Mouse (Mus musculus) hindbrain, embryonic 15.5 days (tissue): ENCODE measurements at regions not wholly inside any gene's neighbourhood (a gene's known extent, or its start where the extent isn't known, plus 50 kb on each side); places are given as distances from the start of the nearest gene placed in this dataset.

Experiments
- ATAC-seq: fragments of 200-750 bp; cut with Nextera tagmentation; 2 replicates; pipeline ENCODE4 v1.8.0; 2017; ENCODE audit warnings: low read depth, moderate number of reproducible peaks, moderate TSS enrichment; ENCODE audit not compliant: low FRiP score
- H3K27ac ChIP-seq: fragments of 300-500 bp; sonication (generic); replicated peaks from 2 replicates; pipeline ENCODE4 v1.5.1; 2015; ENCODE audit warnings: mild to moderate bottlenecking, inconsistent platforms
- H3K27me3 ChIP-seq: fragments of 300-500 bp; sonication (generic); 2 replicates; pipeline ENCODE4 v1.6.1; 2015; ENCODE audit warnings: control low read depth, inconsistent platforms
- H3K36me3 ChIP-seq: fragments of 300-500 bp; sonication (generic); 2 replicates; pipeline ENCODE4 v1.6.1; 2015; ENCODE audit warnings: control low read depth, inconsistent platforms
- H3K4me1 ChIP-seq: fragments of 300-500 bp; sonication (generic); replicated peaks from 2 replicates; pipeline ENCODE4 v1.6.1; 2015; ENCODE audit warnings: control low read depth, inconsistent platforms
- H3K4me2 ChIP-seq: fragments of 300-500 bp; sonication (generic); 2 replicates; pipeline ENCODE4 v1.6.1; 2015; ENCODE audit warnings: moderate library complexity, mild to moderate bottlenecking, inconsistent platforms
- H3K4me3 ChIP-seq: fragments of 300-500 bp; sonication (generic); 2 replicates; pipeline ENCODE4 v1.5.1; 2015; ENCODE audit warnings: mild to moderate bottlenecking, inconsistent platforms
- H3K9ac ChIP-seq: fragments of 300-500 bp; sonication (generic); 2 replicates; pipeline ENCODE4 v1.6.1; 2015; ENCODE audit warnings: inconsistent platforms
- H3K9me3 ChIP-seq: fragments of 300-500 bp; sonication (generic); 2 replicates; pipeline ENCODE4 v1.6.1; 2016; ENCODE audit warnings: control low read depth, inconsistent platforms
- WGBS: fragments of 180-500 bp; shearing (Covaris S2); methylation state at CpG from one replicate; pipeline ENCODE4 v1.1.7; 2015; 5-methylcytosine and 5-hydroxymethylcytosine counted together

DNA sequence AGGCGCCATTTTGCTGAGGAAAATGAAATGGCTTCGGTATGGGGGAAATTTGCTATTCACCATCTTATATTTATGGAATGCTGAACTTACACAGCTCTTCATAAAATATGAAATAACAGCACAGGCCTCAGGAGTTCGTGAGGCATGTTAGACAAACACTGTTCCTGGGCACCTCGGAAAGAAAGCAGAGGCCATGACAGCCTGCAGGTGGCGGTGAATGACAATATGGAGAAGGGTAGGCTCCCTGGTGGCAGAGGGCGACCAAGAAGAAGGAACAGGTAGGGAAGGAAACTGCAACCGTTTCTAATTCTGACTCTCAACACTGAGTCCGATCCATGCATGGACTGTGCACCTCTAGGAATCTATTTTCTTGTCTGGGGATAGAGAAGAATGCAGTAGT, 553.6 kb upstream of the Tmpo start:
- Histone ChIP-seq H3K9me3 (no peaks in the 10 kb centered on the region), H3K9ac (no peak overlapping the region), H3K27me3 (no peaks in the 10 kb centered on the region), H3K36me3 (no peaks in the 10 kb centered on the region), H3K4me2 (no peak overlapping the region), H3K27ac (peak overlapping the region; percentile 20; the same call in 1 of the 2 replicates), H3K4me3 (no peak overlapping the region), H3K4me1 (peaks cover 7% of the 10 kb centered on the region; the same call in 1 of the 2 replicates)
- WGBS: 73% methylated on average over 8 of the region's 8 CpGs
- no peak for ATAC-seq

DNA sequence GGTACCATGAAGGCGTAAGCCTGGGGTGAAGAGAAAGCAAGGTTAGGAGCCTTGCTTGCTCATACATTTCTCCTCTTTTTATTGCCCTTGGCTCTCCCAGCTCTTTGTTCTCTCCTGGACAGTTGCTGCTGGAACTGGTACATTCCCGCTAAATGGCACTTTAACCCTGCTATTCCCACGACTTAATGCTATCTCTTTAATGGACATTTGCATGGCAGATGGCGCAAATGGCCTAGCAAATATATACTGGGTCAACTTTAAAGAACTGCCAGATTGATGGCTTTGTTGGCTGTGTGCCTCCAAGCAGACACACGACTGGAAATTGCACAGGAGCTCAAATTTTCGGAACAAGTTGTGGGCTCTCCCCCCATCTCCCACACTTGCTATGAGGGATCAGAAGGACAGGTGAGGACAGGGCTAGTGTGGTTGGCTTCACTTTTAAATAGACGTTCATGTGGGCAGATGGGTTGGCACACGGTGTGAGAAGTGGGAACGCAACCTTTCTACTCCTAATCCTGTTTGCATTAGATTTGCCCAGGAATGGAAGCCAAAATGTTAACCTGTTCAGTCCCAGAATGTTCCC, 551.0 kb upstream of the Tmpo start:
- Histone ChIP-seq H3K27me3 (no peaks in the 10 kb centered on the region), H3K27ac (no peak overlapping the region), H3K36me3 (no peaks in the 10 kb centered on the region), H3K9me3 (no peaks in the 10 kb centered on the region), H3K4me1 (peaks cover 7% of the 10 kb centered on the region; the same call in 1 of the 2 replicates), H3K9ac (no peak overlapping the region), H3K4me2 (no peak overlapping the region), H3K4me3 (no peak overlapping the region)
- 54% methylated on average over 9 of the region's 9 CpGs for WGBS
- ATAC-seq: 0 out of 2 replicates have a peak, but pooled peaks have one; percentile 51

DNA sequence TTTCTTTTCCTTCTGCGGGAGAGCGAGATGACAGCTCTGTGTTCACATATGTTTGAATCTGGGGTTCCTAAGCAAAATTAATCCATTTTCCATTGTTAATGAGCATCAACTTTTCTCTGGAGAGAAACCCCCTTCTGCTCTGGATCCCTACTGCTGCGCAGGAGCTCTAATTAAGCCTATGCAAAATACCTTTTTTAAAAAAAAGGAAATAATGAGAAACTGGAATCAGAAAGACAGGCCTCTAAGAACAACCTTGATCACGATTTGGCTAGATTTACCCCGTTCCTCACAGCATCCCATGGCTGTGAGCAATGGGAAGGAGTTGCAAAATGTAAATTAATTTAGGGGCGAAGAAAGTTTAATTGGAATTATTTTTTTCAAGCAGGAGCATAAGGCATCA, 548.9 kb upstream of the Tmpo start:
- Histone ChIP-seq H3K9me3 (no peaks in the 10 kb centered on the region), H3K4me2 (no peak overlapping the region), H3K4me1 (peaks cover 5% of the 10 kb centered on the region; the same call in 1 of the 2 replicates), H3K27me3 (no peaks in the 10 kb centered on the region), H3K9ac (no peak overlapping the region), H3K36me3 (no peaks in the 10 kb centered on the region), H3K27ac (no peak overlapping the region), H3K4me3 (no peak overlapping the region)
- WGBS: 60% methylated on average over 6 of the region's 6 CpGs
- ATAC-seq: no peak

DNA sequence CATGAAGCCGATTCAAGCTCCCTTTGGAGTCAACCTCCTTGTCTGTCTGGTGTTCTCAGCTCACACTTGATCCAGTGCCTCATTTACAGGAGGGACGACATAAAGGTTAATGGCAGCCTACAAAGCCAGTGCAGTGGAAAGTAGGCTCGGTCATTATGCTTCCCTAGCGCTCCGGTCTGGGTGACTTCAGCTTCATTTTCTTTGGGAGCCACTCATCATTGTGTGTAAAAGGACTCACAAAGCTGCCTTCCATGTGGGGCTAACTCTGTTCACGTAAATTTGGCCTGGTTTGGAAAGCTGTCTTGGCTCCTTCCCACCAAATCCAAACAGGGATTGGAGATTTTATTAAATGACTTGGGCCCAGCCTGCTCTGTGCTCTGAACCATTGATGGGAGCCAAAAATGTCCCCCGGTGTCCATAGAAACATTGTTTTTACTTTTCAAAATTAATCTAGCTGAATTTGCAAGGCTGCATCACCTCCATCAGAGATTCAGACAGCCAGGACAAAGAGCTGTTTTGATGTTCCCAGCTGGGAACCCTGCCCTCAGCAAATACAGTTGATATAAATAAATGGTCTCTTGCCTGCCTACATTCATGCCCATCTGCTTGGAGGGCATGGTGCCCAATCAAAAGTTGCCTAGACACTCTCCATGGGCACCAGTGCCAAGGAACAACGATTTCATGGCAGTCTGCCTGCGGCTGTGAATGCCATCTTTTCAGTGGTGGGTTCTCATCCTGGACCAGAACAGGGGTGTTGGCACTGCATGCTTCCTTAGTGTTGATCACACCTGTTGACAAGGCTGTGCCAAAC, 538.7 kb upstream of the Tmpo start:
- no peak overlapping the region for H3K4me2 ChIP-seq
- H3K9ac ChIP-seq: no peak overlapping the region
- peaks cover 5% of the 10 kb centered on the region; the same call in 1 of the 2 replicates for H3K4me1 ChIP-seq
- no peaks in the 10 kb centered on the region for H3K27me3 ChIP-seq
- H3K27ac ChIP-seq: peak overlapping the region; percentile 55
- no peaks in the 10 kb centered on the region for H3K9me3 ChIP-seq
- H3K36me3 ChIP-seq: no peaks in the 10 kb centered on the region
- peak; percentile 97 for ATAC-seq
- H3K4me3 ChIP-seq: no peak overlapping the region
- WGBS: 50% methylated on average over 9 of the region's 9 CpGs

DNA sequence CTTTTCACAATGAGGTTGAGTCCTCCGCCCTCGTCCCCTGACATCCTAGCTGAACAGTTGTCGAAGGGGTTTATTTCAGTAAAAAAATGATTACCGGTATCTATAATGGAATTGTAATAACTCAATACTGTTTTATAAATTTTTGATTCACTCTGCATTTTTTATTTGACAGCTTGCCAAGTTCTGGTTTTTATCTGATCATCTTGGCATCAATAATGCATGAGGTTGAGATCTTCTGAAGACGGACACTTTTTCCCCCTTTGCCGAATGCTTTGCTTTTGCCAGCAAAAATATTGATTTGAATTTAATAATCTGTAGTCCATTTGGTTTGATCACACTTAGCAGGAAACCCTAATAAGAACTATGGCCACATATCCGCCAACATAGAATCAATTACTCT, 535.5 kb upstream of the Tmpo start:
- peaks cover 5% of the 10 kb centered on the region for H3K4me1 ChIP-seq
- WGBS: 52% methylated on average over 7 of the region's 7 CpGs
- H3K9me3 ChIP-seq: no peaks in the 10 kb centered on the region
- no peak for ATAC-seq
- H3K27me3 ChIP-seq: no peaks in the 10 kb centered on the region
- H3K9ac ChIP-seq: no peak overlapping the region
- H3K4me3 ChIP-seq: no peak overlapping the region
- no peak overlapping the region for H3K27ac ChIP-seq
- H3K4me2 ChIP-seq: no peak overlapping the region
- H3K36me3 ChIP-seq: no peaks in the 10 kb centered on the region

DNA sequence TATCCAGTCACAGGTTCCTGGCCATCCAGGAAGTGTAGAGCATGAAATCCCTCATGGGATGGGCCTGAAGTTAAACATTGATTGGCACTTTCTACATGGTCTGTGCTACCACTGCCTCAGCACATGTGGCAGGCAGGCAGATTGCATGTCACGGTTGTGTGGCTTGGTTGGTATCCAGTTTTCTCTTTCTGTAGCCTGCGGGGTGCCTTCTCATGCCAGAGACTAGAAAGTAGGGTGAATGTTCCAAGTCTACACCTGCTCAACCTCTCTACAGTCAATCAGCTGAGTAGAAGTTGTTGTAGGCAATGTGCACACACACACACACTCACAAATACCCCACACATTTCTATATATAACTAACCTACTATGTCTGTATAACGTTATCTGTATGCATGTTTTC, 533.5 kb upstream of the Tmpo start:
- H3K9ac ChIP-seq: no peak overlapping the region
- H3K27ac ChIP-seq: no peak overlapping the region
- H3K4me2 ChIP-seq: no peak overlapping the region
- ATAC-seq: 0 out of 2 replicates have a peak, but pooled peaks have one; percentile 42
- H3K36me3 ChIP-seq: no peaks in the 10 kb centered on the region
- no peak overlapping the region for H3K4me3 ChIP-seq
- WGBS: 61% methylated on average over 3 of the region's 3 CpGs
- no peaks in the 10 kb centered on the region; the same call in 1 of the 2 replicates for H3K9me3 ChIP-seq
- H3K27me3 ChIP-seq: no peaks in the 10 kb centered on the region
- H3K4me1 ChIP-seq: peaks cover 5% of the 10 kb centered on the region

DNA sequence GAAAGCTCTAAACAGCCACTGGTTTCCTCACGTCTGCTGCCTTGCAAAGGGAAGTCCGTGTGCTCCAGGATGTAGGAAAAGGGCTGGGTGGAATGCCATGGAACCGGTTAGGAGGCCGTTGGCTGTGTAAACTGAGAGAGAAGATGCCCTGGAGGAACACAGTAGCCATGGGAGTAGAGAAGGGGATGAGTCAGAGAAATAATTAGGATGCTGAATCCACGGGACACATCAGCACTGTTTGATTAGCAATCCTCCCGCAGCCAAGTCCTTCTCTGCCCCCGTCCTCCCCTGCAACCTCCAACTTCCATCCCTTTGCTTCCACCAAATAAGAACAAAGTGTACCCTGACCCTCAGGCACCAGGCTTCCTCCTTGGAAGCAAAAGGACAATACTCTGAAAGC, 532.4 kb upstream of the Tmpo start:
- H3K27ac ChIP-seq: no peak overlapping the region
- H3K4me2 ChIP-seq: no peak overlapping the region
- H3K9ac ChIP-seq: no peak overlapping the region
- peaks cover 5% of the 10 kb centered on the region for H3K4me1 ChIP-seq
- no peak overlapping the region for H3K4me3 ChIP-seq
- WGBS: 41% methylated on average over 7 of the region's 7 CpGs
- no peaks in the 10 kb centered on the region for H3K36me3 ChIP-seq
- H3K27me3 ChIP-seq: no peaks in the 10 kb centered on the region
- no peak for ATAC-seq
- H3K9me3 ChIP-seq: no peaks in the 10 kb centered on the region; the same call in 1 of the 2 replicates

DNA sequence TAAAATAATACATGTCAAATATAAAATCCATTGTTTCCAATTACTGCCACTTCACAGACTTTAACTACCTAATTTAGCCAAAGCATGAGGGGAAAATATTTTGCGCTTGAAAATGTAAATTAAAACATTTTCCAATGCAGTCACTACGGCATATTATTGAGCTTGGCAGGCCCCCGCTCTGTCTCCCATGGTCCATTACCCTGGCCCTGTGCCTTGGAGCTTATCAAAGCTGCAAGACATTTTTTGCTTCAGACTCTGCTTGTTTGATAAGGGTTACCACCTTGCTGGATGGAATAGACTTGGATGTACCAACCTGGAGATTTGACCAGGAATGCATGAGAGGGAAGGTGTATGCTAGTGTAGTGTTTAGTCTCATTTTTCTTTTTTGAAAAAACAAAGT, 525.7 kb upstream of the Tmpo start:
- H3K27ac ChIP-seq: no peak overlapping the region
- H3K9me3 ChIP-seq: no peaks in the 10 kb centered on the region; the same call in 1 of the 2 replicates
- H3K9ac ChIP-seq: no peak overlapping the region
- WGBS: 57% methylated on average over 3 of the region's 3 CpGs
- H3K4me1 ChIP-seq: no peaks in the 10 kb centered on the region
- no peaks in the 10 kb centered on the region for H3K27me3 ChIP-seq
- H3K36me3 ChIP-seq: no peaks in the 10 kb centered on the region
- no peak for ATAC-seq
- H3K4me2 ChIP-seq: no peak overlapping the region
- H3K4me3 ChIP-seq: no peak overlapping the region

DNA sequence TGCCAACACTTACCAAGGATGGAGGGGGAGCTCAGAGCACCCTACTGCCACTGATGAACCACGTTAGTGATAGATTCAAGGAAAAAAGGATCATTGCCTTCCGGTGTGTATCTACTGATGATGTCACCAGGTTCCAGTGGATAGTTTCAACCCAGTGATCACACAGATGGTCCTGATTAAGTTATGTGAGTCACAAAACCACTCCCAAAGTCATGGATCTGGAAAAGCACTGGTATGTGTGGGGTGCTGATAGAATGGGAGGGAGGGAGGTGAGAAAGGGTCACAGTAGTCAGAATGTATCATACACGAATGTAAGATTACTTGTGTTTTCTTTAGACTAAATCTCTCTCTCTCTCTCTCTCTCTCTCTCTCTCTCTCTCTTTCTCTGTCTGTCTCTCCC, 523.6 kb upstream of the Tmpo start:
- Histone ChIP-seq H3K4me1 (no peaks in the 10 kb centered on the region), H3K4me3 (no peak overlapping the region), H3K9ac (no peak overlapping the region), H3K4me2 (no peak overlapping the region), H3K36me3 (no peaks in the 10 kb centered on the region), H3K27me3 (no peaks in the 10 kb centered on the region), H3K9me3 (no peaks in the 10 kb centered on the region), H3K27ac (no peak overlapping the region)
- ATAC-seq: no peak
- 78% methylated on average over 3 of the region's 3 CpGs for WGBS

DNA sequence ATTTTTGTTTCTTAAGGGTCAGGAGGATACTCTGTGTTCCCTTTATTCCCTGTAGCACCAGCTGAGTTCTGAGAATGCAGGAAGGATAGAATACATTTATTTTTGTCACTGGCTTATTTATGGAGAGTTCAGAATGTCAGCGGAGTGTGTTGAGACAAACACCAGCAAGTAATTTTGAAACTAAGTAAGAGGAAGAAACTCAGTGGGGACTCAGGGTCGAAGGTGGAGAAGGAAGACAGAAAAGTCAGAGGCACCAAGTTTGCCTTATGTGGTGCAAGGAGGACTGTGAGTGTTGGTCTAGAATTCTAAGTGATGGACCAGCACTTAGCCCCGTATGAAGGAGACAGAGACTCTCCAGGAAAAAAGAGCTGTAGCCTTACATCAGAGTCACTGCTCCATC, 520.7 kb upstream of the Tmpo start:
- no peaks in the 10 kb centered on the region for H3K27me3 ChIP-seq
- H3K9ac ChIP-seq: no peak overlapping the region
- H3K4me3 ChIP-seq: no peak overlapping the region
- no peaks in the 10 kb centered on the region for H3K36me3 ChIP-seq
- H3K9me3 ChIP-seq: no peaks in the 10 kb centered on the region
- H3K4me1 ChIP-seq: no peaks in the 10 kb centered on the region
- ATAC-seq: no peak
- H3K4me2 ChIP-seq: no peak overlapping the region
- H3K27ac ChIP-seq: no peak overlapping the region
- WGBS: 82% methylated on average over 3 of the region's 3 CpGs

DNA sequence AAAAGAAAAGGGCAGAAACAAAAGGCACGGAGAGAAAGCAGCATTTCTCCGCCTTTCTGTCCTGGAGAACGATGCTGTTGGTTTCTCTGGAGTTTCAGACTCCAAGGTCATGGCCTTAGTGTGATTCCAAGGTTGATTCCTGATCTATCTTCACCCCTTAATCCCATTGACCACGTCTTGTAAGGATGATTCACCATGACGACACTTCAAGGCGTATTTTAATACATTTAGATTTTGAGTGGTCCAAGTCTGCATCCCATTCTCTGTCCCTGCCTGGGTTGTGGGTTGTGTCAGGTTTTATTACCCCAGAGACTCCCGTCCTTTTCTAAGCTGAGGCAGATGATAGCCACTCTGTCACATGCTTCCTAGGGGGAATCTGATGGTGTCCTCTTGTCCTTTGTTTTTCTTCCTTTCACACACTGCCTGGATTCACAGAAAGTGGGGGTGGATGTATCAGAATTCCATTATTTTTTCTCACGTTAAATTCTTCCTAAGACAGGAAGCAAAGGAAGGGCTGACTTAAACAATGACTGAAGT, 505.0 kb upstream of the Tmpo start:
- Histone ChIP-seq H3K4me3 (no peak overlapping the region), H3K9me3 (no peaks in the 10 kb centered on the region), H3K9ac (no peak overlapping the region), H3K4me1 (peaks cover 17% of the 10 kb centered on the region), H3K27me3 (no peaks in the 10 kb centered on the region), H3K4me2 (no peak overlapping the region), H3K36me3 (no peaks in the 10 kb centered on the region), H3K27ac (peak overlapping the region; percentile 32)
- WGBS: 24% methylated on average over 8 of the region's 8 CpGs
- ATAC-seq: no peak; the same call in 1 of the 2 replicates
